Mouse (Mus musculus) activated CD4-positive, CD25-positive, alpha-beta regulatory T cell (primary cell): Measurements from ENCODE around the gene Spock3. TPM values are rescaled to one million over a fixed set of nuclear protein-coding genes. Genes with fewer than 3 reads are reported as not detected.

Experiments used
- polyA plus RNA-seq, 2 experiments: library from polyadenylated mRNA; unstranded; fragments of 100-300 nt; shearing (Covaris generic); gene quantifications; one replicate each; pipeline ENCODE4 v1.2.1; 2017

Spock3 gene
- polyA plus RNA-seq: under 1 TPM in 1 of 2 experiments, not detected in 1; 0.20 TPM

GRCm38 (mm10) chr8:62950709-62951108, at the start of gene Spock3:
Gene Spock3 (plus strand): TSS chr8:62951009.

